Mouse (Mus musculus) limb, embryonic 14.5 days (tissue): Measurements from ENCODE around the gene Maml3. TPM values are rescaled to one million over a fixed set of nuclear protein-coding genes. Genes with fewer than 3 reads are reported as not detected.

Experiments
- ATAC-seq: fragments of 200-750 bp; cut with Nextera tagmentation; 2 replicates; pipeline ENCODE4 v1.8.0; 2017; ENCODE audit warnings: low read depth, moderate number of reproducible peaks, moderate TSS enrichment; ENCODE audit not compliant: low FRiP score
- DNase-seq: peaks from one replicate; pipeline ENCODE4 v3.0.0-alpha.2; 2015; ENCODE audit warnings: low spot score
- H3K27ac ChIP-seq: fragments of 300-500 bp; sonication (generic); replicated peaks from 2 replicates; pipeline ENCODE4 v1.5.1; 2014; ENCODE audit warnings: low read depth, mild to moderate bottlenecking, low read length, moderate library complexity, mixed read lengths
- H3K27me3 ChIP-seq: fragments of 300-500 bp; sonication (generic); 2 replicates; pipeline ENCODE4 v1.6.1; 2014; ENCODE audit warnings: low read length, mixed read lengths; ENCODE audit not compliant: control insufficient read depth, insufficient read depth
- H3K36me3 ChIP-seq: fragments of 300-500 bp; sonication (generic); 2 replicates; pipeline ENCODE4 v1.6.1; 2014; ENCODE audit warnings: mild to moderate bottlenecking, low read length, moderate library complexity, mixed read lengths; ENCODE audit not compliant: control insufficient read depth, insufficient read depth
- H3K4me1 ChIP-seq: fragments of 300-500 bp; sonication (generic); 2 replicates; pipeline ENCODE4 v1.6.1; 2014; ENCODE audit warnings: antibody characterized with exemption, low read length, mixed read lengths; ENCODE audit not compliant: control insufficient read depth, insufficient read depth
- H3K4me2 ChIP-seq: fragments of 300-500 bp; sonication (generic); replicated peaks from 2 replicates; pipeline ENCODE4 v1.6.1; 2014; ENCODE audit warnings: low read depth, mild to moderate bottlenecking, low read length, moderate library complexity; ENCODE audit not compliant: severe bottlenecking
- H3K4me3 ChIP-seq: fragments of 300-500 bp; sonication (generic); replicated peaks from 2 replicates; pipeline ENCODE4 v1.5.1; 2014; ENCODE audit warnings: low read length
- H3K9ac ChIP-seq: fragments of 300-500 bp; sonication (generic); 2 replicates; pipeline ENCODE4 v1.6.1; 2014; ENCODE audit warnings: mild to moderate bottlenecking, low read depth, low read length, moderate library complexity; ENCODE audit not compliant: severe bottlenecking
- H3K9me3 ChIP-seq: fragments of 300-500 bp; sonication (generic); 2 replicates; pipeline ENCODE4 v1.6.1; 2016; ENCODE audit warnings: low read length; ENCODE audit not compliant: control insufficient read depth
- POLR2A ChIP-seq: fragments of 200-500 bp; IDR thresholded peaks from 2 replicates; pipeline ENCODE4 v1.8.0; 2012; ENCODE audit warnings: inconsistent platforms, mild to moderate bottlenecking, moderate library complexity, borderline replicate concordance; ENCODE audit not compliant: insufficient read depth, insufficient read length; ENCODE audit errors: extremely low read depth
- WGBS: fragments of 180-500 bp; shearing (Covaris S2); extraction: QIAGEN DNeasy Blood & Tissue Kit; methylation state at CpG from one replicate; pipeline ENCODE4 v1.1.7; 2014; 5-methylcytosine and 5-hydroxymethylcytosine counted together
- polyA plus RNA-seq, 2 experiments: library from polyadenylated mRNA; depleted of rRNA in 1 of 2; stranded (reverse) in 1 of 2; unstranded in 1 of 2; fragments of >200 nt; fragmentation: Nextera tagmentation in 1 of 2; extraction: Ambion mirVana in 1 of 2; gene quantifications; 2 replicates each; pipeline versions ENCODE4 v1.2.1 to v1.2.3; 2012 to 2014

Maml3 gene
- polyA plus RNA-seq, 2 experiments, result 5.4 to 5.6 TPM

GRCm38 (mm10) chr3:52003663-52004062 is 101.2 kb downstream of the Maml3 start:
- DNase-seq (no peak), ATAC-seq (no peak)
- Histone ChIP-seq H3K4me3 (no peak overlapping the region), H3K27ac (no peak overlapping the region), H3K27me3 (no peaks in the 10 kb centered on the region), H3K9me3 (no peaks in the 10 kb centered on the region), H3K4me2 (no peak overlapping the region), H3K36me3 (no peaks in the 10 kb centered on the region), H3K9ac (no peak overlapping the region), H3K4me1 (peaks cover 9% of the 10 kb centered on the region; the same call in 1 of the 2 replicates)
- WGBS, result 86% methylated on average over 6 of the region's 6 CpGs
- TF ChIP-seq POLR2A, result no peak

GRCm38 (mm10) chr3:52001518-52001895 is 103.4 kb downstream of the Maml3 start:
- Histone ChIP-seq H3K4me3 (no peak overlapping the region), H3K4me1 (peaks cover under 1% of the 10 kb centered on the region; the same call in 1 of the 2 replicates), H3K4me2 (no peak overlapping the region), H3K27me3 (no peaks in the 10 kb centered on the region), H3K9ac (no peak overlapping the region), H3K36me3 (no peaks in the 10 kb centered on the region), H3K9me3 (no peaks in the 10 kb centered on the region), H3K27ac (no peak overlapping the region)
- ATAC-seq, result no peak
- DNase-seq, result no peak
- WGBS, result 90% methylated on average over 9 of the region's 9 CpGs
- TF ChIP-seq POLR2A, result no peak

GRCm38 (mm10) chr3:52000871-52001517 is 103.9 kb downstream of the Maml3 start:
- H3K4me1 ChIP-seq, result no peaks in the 10 kb centered on the region
- no peaks in the 10 kb centered on the region for H3K9me3 ChIP-seq
- H3K9ac ChIP-seq, result no peak overlapping the region
- H3K27ac ChIP-seq, result no peak overlapping the region
- H3K4me3 ChIP-seq, result no peak overlapping the region
- no peaks in the 10 kb centered on the region for H3K36me3 ChIP-seq
- ATAC-seq (no peak), DNase-seq (no peak)
- no peak overlapping the region for H3K4me2 ChIP-seq
- no peak for TF ChIP-seq POLR2A
- no peaks in the 10 kb centered on the region for H3K27me3 ChIP-seq
- WGBS, result 88% methylated on average over 10 of the region's 10 CpGs

GRCm38 (mm10) chr3:51999671-52000437 is 105.0 kb downstream of the Maml3 start:
- H3K36me3 ChIP-seq, result no peaks in the 10 kb centered on the region
- 87% methylated on average over 21 of the region's 21 CpGs for WGBS
- no peak overlapping the region for H3K27ac ChIP-seq
- no peaks in the 10 kb centered on the region for H3K4me1 ChIP-seq
- no peak for TF ChIP-seq POLR2A
- ATAC-seq (no peak), DNase-seq (no peak)
- H3K4me3 ChIP-seq, result no peak overlapping the region
- H3K4me2 ChIP-seq, result no peak overlapping the region
- no peaks in the 10 kb centered on the region for H3K27me3 ChIP-seq
- H3K9ac ChIP-seq, result no peak overlapping the region
- no peaks in the 10 kb centered on the region for H3K9me3 ChIP-seq

GRCm38 (mm10) chr3:51998511-51999399 is 106.1 kb downstream of the Maml3 start:
- WGBS, result 82% methylated on average over 21 of the region's 21 CpGs
- no peak for ATAC-seq
- Histone ChIP-seq H3K27me3 (no peaks in the 10 kb centered on the region), H3K4me3 (no peak overlapping the region), H3K27ac (no peak overlapping the region), H3K4me1 (no peaks in the 10 kb centered on the region), H3K36me3 (no peaks in the 10 kb centered on the region), H3K9ac (no peak overlapping the region), H3K4me2 (no peak overlapping the region), H3K9me3 (no peaks in the 10 kb centered on the region)
- no peak for DNase-seq
- TF ChIP-seq POLR2A, result no peak
